Mouse (Mus musculus): ENCODE results near the gene Ascc3. TPM values are rescaled to one million over a fixed set of nuclear protein-coding genes. Genes with fewer than 3 reads are reported as not detected.
A peak's percentile ranks its signal among the peaks of the same experiment; 100 is the strongest.

The Ascc3 gene
- 23.4 and 27.0 TPM in 2 replicates for polyA plus RNA-seq (2015; fragmentation: Nextera tagmentation; extraction: Ambion mirVana)

DNA sequence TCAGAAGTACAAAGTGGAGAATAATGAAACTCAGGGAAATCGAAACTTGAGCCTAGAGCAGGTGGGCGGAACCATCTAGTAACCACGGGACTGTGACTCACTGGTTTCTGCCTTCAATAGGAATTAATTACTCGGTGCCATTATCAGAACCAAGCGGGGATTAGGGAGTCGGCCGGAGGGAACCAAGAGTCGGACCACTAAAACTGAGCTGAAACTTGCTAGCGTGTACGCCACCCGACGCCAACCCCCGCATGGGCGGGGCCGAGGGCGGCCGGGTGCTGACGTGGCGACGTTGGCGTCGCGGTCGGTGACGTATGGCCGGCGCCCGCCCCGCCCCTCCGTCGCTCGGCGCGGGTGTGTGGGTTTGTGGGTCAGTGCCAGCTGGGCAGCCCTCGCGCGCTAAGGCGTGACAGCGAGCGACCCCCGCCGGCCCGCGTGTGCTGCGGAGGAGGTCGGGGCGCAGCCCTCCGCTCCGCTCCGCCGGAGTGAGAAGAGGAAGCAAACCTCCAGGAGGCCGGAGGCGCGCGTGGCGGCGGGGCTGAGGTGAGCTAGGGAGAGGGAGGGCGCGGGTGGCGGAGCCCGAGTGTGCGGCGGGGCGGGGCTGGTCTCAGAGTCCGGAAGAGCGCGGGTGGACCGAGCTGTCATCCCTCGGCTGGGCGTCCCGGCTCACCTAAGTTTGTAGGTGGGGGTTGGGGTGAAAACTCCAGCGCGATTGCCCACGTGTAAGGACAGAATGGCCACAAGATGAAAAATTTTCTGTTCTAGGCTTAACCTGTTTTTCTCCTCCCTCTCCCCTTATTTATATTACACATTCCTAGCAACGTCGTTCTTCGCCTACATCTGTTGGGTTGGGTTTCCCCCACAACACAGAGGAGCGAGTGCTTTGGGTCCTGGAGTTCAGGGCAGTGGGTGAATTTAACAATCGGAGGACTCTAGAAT, at the start of gene Ascc3:
Gene Ascc3, plus strand, starts transcription at position 315 of the 939 bp plus-strand sequence.
- Histone ChIP-seq H3K4me3 (peak within 1 kb of the TSS; percentile 82), H3K4me2 (peak within 1 kb of the TSS; percentile 63), H3K9ac (peak within 1 kb of the TSS; percentile 81), H3K4me1 (no peaks in the 10 kb centered on the region), H3K27me3 (no peaks in the 10 kb centered on the region), H3K36me3 (no peaks in the 10 kb centered on the region), H3K9me3 (no peaks in the 10 kb centered on the region), H3K27ac (peak within 1 kb of the TSS; percentile 90)
- ATAC-seq (ENCODE audit: insufficient number of reproducible peaks, insufficient read depth, low FRiP score, low TSS enrichment, low read depth): peak; percentile 97
- under 1% methylated on average over 75 of the region's 79 CpGs for WGBS

DNA sequence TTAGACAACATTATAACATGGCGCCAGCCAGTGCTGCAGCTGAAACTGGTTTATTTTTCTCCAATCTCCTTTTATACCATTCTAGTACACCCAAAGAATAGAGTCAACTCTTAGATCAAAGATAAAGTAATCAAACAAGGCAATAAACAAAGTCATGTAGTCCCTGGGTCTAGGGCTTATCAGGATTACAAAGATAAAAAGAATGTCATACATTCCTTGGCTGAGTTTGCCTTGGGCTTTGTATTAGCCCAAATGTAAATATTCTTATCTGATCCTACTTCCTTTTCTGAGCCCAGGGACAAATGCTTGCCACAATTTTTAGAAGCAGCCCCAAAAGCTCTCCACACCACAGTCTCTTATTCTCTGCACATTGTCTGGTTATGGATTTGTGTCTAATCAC, 7.7 kb upstream of the Ascc3 start:
- no peaks in the 10 kb centered on the region for H3K9me3 ChIP-seq
- H3K27ac ChIP-seq: no peak overlapping the region
- H3K27me3 ChIP-seq: no peaks in the 10 kb centered on the region
- H3K9ac ChIP-seq: no peak overlapping the region
- H3K4me1 ChIP-seq: no peaks in the 10 kb centered on the region
- WGBS: 79% methylated on average over 1 of the region's 1 CpGs
- H3K4me3 ChIP-seq: no peak overlapping the region
- no peaks in the 10 kb centered on the region for H3K36me3 ChIP-seq
- no peak overlapping the region for H3K4me2 ChIP-seq
- no peak for ATAC-seq (ENCODE audit: insufficient number of reproducible peaks, insufficient read depth, low FRiP score, low TSS enrichment, low read depth)

DNA sequence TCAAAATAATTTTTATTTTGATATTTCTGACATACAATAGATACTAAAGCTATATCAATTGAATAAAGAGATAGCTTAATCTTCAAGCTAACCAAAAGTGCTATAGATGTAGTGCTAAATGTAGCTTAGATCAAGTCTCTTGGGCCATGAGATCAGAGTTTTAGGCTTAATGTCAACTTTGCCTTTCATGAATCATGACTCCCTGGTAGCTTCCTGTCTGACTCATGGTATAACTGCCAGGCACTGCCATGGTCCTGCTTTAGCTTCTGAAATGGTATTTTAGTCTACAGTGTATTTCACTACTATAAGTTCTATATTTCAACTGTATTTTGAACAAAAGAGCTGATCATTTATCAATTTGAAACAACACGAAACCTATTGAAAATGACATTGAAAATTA, 5.9 kb upstream of the Ascc3 start:
- ATAC-seq (ENCODE audit: insufficient number of reproducible peaks, insufficient read depth, low FRiP score, low TSS enrichment, low read depth): no peak
- no peaks in the 10 kb centered on the region for H3K9me3 ChIP-seq
- H3K4me1 ChIP-seq: no peaks in the 10 kb centered on the region
- H3K27me3 ChIP-seq: no peaks in the 10 kb centered on the region
- no peak overlapping the region for H3K4me3 ChIP-seq
- no peaks in the 10 kb centered on the region for H3K36me3 ChIP-seq
- no peak overlapping the region for H3K9ac ChIP-seq
- no peak overlapping the region for H3K4me2 ChIP-seq
- WGBS: 82% methylated on average over 1 of the region's 1 CpGs
- H3K27ac ChIP-seq: no peak overlapping the region

DNA sequence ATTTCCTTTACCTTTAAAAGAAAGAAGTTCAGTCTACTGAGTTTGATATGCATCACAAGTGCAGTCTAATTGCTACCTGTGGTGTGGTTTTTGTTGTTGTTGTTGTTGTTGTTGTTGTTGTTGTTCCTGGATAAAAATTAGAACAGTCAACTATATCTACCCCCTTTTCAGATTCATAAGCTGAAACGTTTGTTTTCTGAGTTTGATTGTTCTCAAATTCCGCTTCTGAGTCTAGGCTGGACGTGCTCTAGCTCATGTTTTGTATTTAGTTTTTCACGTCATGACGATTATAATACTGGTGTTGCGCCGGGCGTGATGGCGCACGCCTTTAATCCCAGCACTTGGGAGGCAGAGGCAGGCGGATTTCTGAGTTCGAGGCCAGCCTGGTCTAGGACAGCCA, 902 bp downstream of the Ascc3 start:
- Histone ChIP-seq H3K27me3 (no peaks in the 10 kb centered on the region), H3K4me1 (no peaks in the 10 kb centered on the region)

DNA sequence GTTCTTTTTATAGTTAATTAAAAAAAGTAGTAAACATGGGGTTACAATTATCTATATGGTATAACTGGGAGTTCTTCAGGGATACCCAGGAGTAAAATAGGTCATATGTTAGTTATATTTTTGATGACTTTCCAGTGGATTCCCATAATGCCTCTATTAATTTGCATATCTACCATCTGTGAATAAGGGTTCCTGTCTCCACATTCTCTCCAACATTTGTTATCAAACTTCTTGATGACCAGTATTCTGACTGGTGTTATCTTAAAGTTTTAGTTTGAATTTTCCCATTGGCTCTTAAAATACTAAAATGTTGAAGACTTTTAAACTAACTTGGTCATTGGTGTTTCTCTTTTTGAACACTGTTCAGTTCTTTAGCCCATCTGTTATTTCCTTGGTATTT, 2.9 kb downstream of the Ascc3 start:
- H3K4me2 ChIP-seq: no peak overlapping the region
- H3K4me3 ChIP-seq: no peak overlapping the region
- 0 out of 2 replicates have a peak, but pooled peaks cover 3% of the 10 kb centered on the region for H3K36me3 ChIP-seq
- H3K9me3 ChIP-seq: no peaks in the 10 kb centered on the region
- H3K4me1 ChIP-seq: no peaks in the 10 kb centered on the region
- no peak overlapping the region for H3K27ac ChIP-seq
- no peaks in the 10 kb centered on the region for H3K27me3 ChIP-seq
- no peak overlapping the region for H3K9ac ChIP-seq
- no peak for ATAC-seq (ENCODE audit: insufficient number of reproducible peaks, insufficient read depth, low FRiP score, low TSS enrichment, low read depth)

More for the DNA sequence above, 902 bp downstream of the Ascc3 start:
- ATAC-seq (ENCODE audit: insufficient number of reproducible peaks, insufficient read depth, low FRiP score, low TSS enrichment, low read depth): no peak
- Histone ChIP-seq H3K36me3 (no peaks in the 10 kb centered on the region), H3K4me2 (peak overlapping the region; percentile 63), H3K9ac (peak overlapping the region; percentile 81), H3K9me3 (no peaks in the 10 kb centered on the region), H3K4me3 (peak overlapping the region; percentile 82), H3K27ac (no peak overlapping the region)
- 70% methylated on average over 12 of the region's 12 CpGs for WGBS

DNA sequence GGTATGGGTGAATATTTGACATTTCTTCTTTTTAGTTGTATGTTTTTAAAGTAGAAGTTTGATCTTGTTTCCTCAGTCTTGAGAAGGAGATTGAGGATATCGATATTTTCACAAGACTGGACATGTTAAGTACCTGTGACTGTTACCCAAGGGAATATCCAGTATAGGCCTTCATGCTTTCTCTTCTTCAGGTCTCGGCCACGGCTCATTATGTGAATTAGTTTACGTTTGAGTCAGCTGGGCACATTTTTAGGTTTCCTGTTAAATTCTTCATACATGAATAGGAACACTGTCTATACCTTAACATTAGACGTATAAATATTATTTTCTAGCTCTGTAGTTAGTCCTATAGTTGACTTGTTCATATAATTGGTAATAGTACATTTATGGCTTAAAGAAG, 12.4 kb downstream of the Ascc3 start:
- no peak overlapping the region for H3K27ac ChIP-seq
- H3K4me3 ChIP-seq: no peak overlapping the region
- no peak overlapping the region for H3K4me2 ChIP-seq
- no peak for ATAC-seq (ENCODE audit: insufficient number of reproducible peaks, insufficient read depth, low FRiP score, low TSS enrichment, low read depth)
- no peaks in the 10 kb centered on the region for H3K27me3 ChIP-seq
- H3K36me3 ChIP-seq: 0 out of 2 replicates have a peak, but pooled peaks cover 4% of the 10 kb centered on the region
- no peaks in the 10 kb centered on the region for H3K4me1 ChIP-seq
- H3K9ac ChIP-seq: no peak overlapping the region
- WGBS: 86% methylated on average over 5 of the region's 5 CpGs
- H3K9me3 ChIP-seq: no peaks in the 10 kb centered on the region

DNA sequence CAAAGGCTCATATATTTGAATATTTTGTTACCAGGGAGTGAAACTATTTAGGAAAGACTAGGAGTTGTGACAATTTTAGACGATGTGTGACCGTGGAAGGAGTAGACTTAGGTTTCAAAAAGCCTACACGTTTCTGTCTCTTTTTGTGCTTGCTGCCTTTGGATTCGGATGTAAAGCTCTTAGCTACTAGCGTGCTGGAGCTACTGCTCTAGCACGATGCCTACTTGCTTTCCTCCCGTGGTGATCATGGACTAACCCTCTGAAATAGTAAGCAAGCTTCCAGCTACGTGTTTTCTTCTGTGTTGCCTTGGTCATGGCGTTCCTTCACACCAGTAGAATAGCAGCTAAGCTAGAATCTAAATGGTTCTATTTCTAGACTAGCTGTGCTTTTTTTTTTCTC, 21.4 kb downstream of the Ascc3 start:
- Histone ChIP-seq H3K4me2 (no peak overlapping the region), H3K27me3 (no peaks in the 10 kb centered on the region), H3K27ac (no peak overlapping the region), H3K4me3 (no peak overlapping the region), H3K36me3 (peaks cover 9% of the 10 kb centered on the region), H3K9ac (no peak overlapping the region), H3K9me3 (no peaks in the 10 kb centered on the region), H3K4me1 (no peaks in the 10 kb centered on the region)
- no peak for ATAC-seq (ENCODE audit: insufficient number of reproducible peaks, insufficient read depth, low FRiP score, low TSS enrichment, low read depth)
- 95% methylated on average over 9 of the region's 9 CpGs for WGBS

DNA sequence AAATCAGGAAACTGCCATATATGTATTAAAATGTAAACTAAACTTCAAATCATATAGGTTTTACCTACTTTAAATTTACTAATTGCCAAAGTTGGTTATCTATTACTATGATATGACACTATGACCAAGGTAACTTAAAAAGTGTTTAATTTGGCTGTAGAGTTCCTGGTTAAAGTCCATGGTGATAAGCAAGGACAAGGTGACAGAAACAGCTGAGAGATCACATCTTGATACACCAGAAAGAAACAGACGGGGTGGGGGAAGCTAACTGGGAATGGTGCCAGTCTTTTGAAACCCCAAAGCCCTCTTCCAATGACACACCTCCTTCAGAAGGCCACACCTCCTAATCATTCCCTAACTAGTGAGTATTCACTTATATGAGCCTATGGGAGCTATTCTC, 33.4 kb downstream of the Ascc3 start:
- Histone ChIP-seq H3K36me3 (peaks cover 25% of the 10 kb centered on the region), H3K27me3 (no peaks in the 10 kb centered on the region), H3K9me3 (peaks cover 3% of the 10 kb centered on the region; the same call in 1 of the 2 replicates), H3K4me3 (no peak overlapping the region), H3K4me2 (no peak overlapping the region), H3K9ac (no peak overlapping the region), H3K4me1 (no peaks in the 10 kb centered on the region), H3K27ac (no peak overlapping the region)
- ATAC-seq (ENCODE audit: insufficient number of reproducible peaks, insufficient read depth, low FRiP score, low TSS enrichment, low read depth): no peak
- WGBS: 57% methylated on average over 1 of the region's 1 CpGs

DNA sequence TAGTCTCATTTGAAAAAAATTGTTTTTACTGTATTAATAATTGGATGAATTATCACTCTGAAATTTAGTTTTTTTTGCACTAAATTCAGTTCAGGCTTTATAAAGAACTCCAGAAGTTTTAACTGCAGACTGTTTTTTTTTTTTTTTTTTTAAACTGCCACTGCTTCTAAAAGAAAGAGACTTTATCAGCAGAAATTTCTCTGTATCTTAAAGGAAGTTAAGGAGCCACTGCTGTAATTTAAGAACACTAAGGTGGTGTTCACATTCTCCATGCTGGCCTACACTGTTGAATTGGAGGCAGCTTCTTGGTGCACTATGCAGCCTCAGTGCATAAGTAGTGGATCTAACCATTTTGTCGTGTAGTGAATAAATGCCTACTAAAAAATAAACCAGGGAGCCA, 47.1 kb downstream of the Ascc3 start:
- Histone ChIP-seq H3K9me3 (no peaks in the 10 kb centered on the region), H3K4me1 (no peaks in the 10 kb centered on the region), H3K27ac (no peak overlapping the region), H3K9ac (no peak overlapping the region), H3K4me3 (no peak overlapping the region), H3K4me2 (no peak overlapping the region), H3K27me3 (no peaks in the 10 kb centered on the region), H3K36me3 (peaks cover 6% of the 10 kb centered on the region; the same call in 1 of the 2 replicates)
- WGBS: 93% methylated on average over 1 of the region's 1 CpGs
- no peak for ATAC-seq (ENCODE audit: insufficient number of reproducible peaks, insufficient read depth, low FRiP score, low TSS enrichment, low read depth)

DNA sequence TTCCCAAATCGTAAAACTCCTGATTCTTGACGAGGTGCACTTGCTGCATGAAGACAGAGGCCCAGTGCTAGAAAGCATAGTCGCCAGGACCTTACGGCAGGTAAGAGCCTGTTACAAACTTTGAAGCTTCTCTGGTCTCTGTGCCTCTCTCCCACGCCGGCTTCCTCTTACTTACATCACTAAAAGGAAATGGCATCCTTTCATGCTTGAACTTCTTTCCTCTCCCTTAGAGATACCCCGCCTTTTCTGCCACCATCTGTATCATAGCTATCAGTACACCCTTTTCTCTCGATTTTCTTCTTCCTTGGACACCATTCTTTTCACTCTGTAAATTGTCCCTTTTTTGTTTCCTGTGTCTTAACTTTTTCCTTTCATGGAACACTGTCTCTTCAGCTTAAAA, 58.1 kb downstream of the Ascc3 start:
- Histone ChIP-seq H3K4me1 (no peaks in the 10 kb centered on the region), H3K9ac (no peak overlapping the region), H3K9me3 (no peaks in the 10 kb centered on the region), H3K4me3 (no peak overlapping the region), H3K27ac (no peak overlapping the region), H3K4me2 (no peak overlapping the region), H3K27me3 (no peaks in the 10 kb centered on the region), H3K36me3 (peaks cover 14% of the 10 kb centered on the region)
- 94% methylated on average over 8 of the region's 8 CpGs for WGBS
- no peak for ATAC-seq (ENCODE audit: insufficient number of reproducible peaks, insufficient read depth, low FRiP score, low TSS enrichment, low read depth)

DNA sequence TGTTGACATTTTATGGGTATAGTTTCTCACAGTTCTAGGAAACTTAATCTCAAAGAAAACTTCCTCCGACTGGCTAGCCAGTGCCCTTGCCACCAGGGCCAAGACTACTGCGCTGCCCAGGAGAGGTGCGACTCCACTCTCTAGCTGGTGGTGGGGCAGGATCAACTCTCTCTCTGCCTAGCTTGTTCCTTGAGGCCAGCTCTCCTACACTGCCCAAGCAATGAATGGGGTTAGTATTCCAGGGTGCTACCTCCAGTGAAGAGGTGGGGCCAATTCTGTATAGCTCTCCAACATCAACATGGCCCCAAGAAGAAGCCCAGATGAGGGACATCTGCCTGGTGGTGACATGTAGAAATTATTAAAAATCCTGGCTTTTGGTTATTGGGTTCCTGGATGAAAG, 61.1 kb downstream of the Ascc3 start:
- Histone ChIP-seq H3K27ac (no peak overlapping the region), H3K36me3 (peaks cover 14% of the 10 kb centered on the region), H3K4me3 (no peak overlapping the region), H3K9ac (no peak overlapping the region), H3K4me1 (no peaks in the 10 kb centered on the region), H3K4me2 (no peak overlapping the region), H3K27me3 (no peaks in the 10 kb centered on the region), H3K9me3 (no peaks in the 10 kb centered on the region)
- WGBS: 88% methylated on average over 3 of the region's 3 CpGs
- no peak for ATAC-seq (ENCODE audit: insufficient number of reproducible peaks, insufficient read depth, low FRiP score, low TSS enrichment, low read depth)

DNA sequence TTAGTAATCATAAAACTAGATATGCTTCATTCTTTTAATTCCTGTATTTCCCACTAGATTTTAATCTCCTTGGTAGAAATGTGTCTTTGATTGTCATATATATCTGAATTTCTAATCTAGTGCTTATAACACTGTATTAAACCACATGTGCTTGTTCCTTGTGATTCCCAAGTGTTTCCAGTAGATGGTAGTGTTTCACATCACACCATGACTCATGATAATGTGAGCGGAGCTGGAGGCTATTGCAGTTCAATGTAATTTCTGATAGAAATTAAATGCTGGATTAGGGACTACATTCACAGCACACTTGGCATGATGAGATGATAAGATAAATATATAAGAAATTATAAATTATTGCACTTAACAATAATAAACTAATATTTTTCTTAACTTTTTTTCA, 64.9 kb downstream of the Ascc3 start:
- Histone ChIP-seq H3K4me1 (no peaks in the 10 kb centered on the region), H3K36me3 (peaks cover 14% of the 10 kb centered on the region), H3K4me3 (no peak overlapping the region), H3K9me3 (no peaks in the 10 kb centered on the region), H3K27ac (no peak overlapping the region), H3K4me2 (no peak overlapping the region), H3K27me3 (no peaks in the 10 kb centered on the region), H3K9ac (no peak overlapping the region)
- WGBS: 38% methylated on average over 1 of the region's 1 CpGs
- ATAC-seq (ENCODE audit: insufficient number of reproducible peaks, insufficient read depth, low FRiP score, low TSS enrichment, low read depth): no peak

All from embryonic facial prominence, embryonic 13.5 days (tissue).